ENCODE assay signal across 10 mouse cellular contexts in genomic region chr11:62554934-62555517, GRCm38 (mm10). TPM values are rescaled to one million over a fixed set of nuclear protein-coding genes. Genes with fewer than 3 reads are reported as not detected.
DNase-seq lines count a peak whose midpoint lies in the region; ATAC-seq and TF ChIP-seq lines count a peak whose summit lies in the region.
"Had no signal": no experiment of that assay in that cellular context is flagged by ENCODE, and none has a peak within 500 bp of the region (broad histone marks: within the 10 kb centered on the region; RNA-seq: fewer than 3 reads in every experiment).

No protein-coding gene starts in this region.

- DNase-seq in heart, postnatal 0 days (ENCODE audit: low spot score): no peak
- no peak for DNase-seq in heart, adult 8-10 months (ENCODE audit: low spot score)
- no peak for DNase-seq in embryonic facial prominence, embryonic 11.5 days (ENCODE audit: low spot score)
- peak; percentile 41 for DNase-seq in induced T-regulatory cell, adult 2 months (ENCODE audit: low read depth)
- DNase-seq in frontal cortex, postnatal 36 days (ENCODE audit: low spot score in 2 of 2): no peak
- DNase-seq in natural killer cell, adult 2 months (ENCODE audit: low spot score in 2 of 2): no peak
- DNase-seq in c-Kit-positive CD71-positive TER-119-positive erythroid progenitor cells, embryonic 14.5 days (ENCODE audit: low spot score): no peak
- DNase-seq: cerebellum, adult 18-20 months had no signal

- TF ChIP-seq CTCF in heart, postnatal 0 days (IDR thresholded peaks at IDR 0.05; ENCODE audit: low read depth): no peak

- H3K36me3 ChIP-seq in heart, postnatal 0 days (replicated peaks; ENCODE audit: control insufficient read depth, insufficient read depth, low read length): peaks cover 18% of the 10 kb centered on the region
- H3K36me3 ChIP-seq in embryonic facial prominence, embryonic 11.5 days (replicated peaks; ENCODE audit: control insufficient read depth, insufficient read depth, low read depth, low read length): peaks cover 4% of the 10 kb centered on the region; the same call in 1 of the 2 replicates
- H3K36me3 ChIP-seq in midbrain, embryonic 16.5 days (ENCODE audit: control insufficient read depth, insufficient read depth, low read length): no peaks in the 10 kb centered on the region

- H3K4me3 ChIP-seq in heart, postnatal 0 days (ENCODE audit: low read depth, low read length): no peak overlapping the region
- no peak overlapping the region for H3K4me3 ChIP-seq in embryonic facial prominence, embryonic 11.5 days (ENCODE audit: low read depth, low read length)
- peak overlapping the region; percentile 53; the same call in 1 of the 2 replicates for H3K4me3 ChIP-seq in midbrain, embryonic 16.5 days (ENCODE audit: low read depth, low read length)

- no peak for ATAC-seq in heart, postnatal 0 days (ENCODE audit: insufficient read depth, low read depth)
- no peak for ATAC-seq in embryonic facial prominence, embryonic 11.5 days (replicated peaks; ENCODE audit: insufficient number of reproducible peaks, low FRiP score, low TSS enrichment, low read depth)
- no peak for ATAC-seq in midbrain, embryonic 16.5 days

- no peak overlapping the region for H3K27ac ChIP-seq in heart, postnatal 0 days (ENCODE audit: low read depth)
- no peak overlapping the region for H3K27ac ChIP-seq in embryonic facial prominence, embryonic 11.5 days (replicated peaks; ENCODE audit: low read depth, low read length)
- H3K27ac ChIP-seq in midbrain, embryonic 16.5 days (ENCODE audit: low read length): no peak overlapping the region

- H3K4me1 ChIP-seq in heart, postnatal 0 days (ENCODE audit: control insufficient read depth, insufficient read depth): peaks cover 22% of the 10 kb centered on the region
- H3K4me1 ChIP-seq in embryonic facial prominence, embryonic 11.5 days (ENCODE audit: control insufficient read depth, insufficient read depth, low read length): no peaks in the 10 kb centered on the region; the same call in 1 of the 2 replicates
- peaks cover 33% of the 10 kb centered on the region for H3K4me1 ChIP-seq in midbrain, embryonic 16.5 days (ENCODE audit: control insufficient read depth, insufficient read depth, low read length)

- H3K9ac ChIP-seq in heart, postnatal 0 days (replicated peaks; ENCODE audit: low read depth, low read length): no peak overlapping the region
- H3K9ac ChIP-seq in embryonic facial prominence, embryonic 11.5 days (replicated peaks; ENCODE audit: low read length): no peak overlapping the region
- no peak overlapping the region for H3K9ac ChIP-seq in midbrain, embryonic 16.5 days (ENCODE audit: low read depth, low read length)

- H3K4me2 ChIP-seq in heart, postnatal 0 days (ENCODE audit: low read depth, low read length): peak overlapping the region; percentile 87
- peak overlapping the region; percentile 82; the same call in 1 of the 2 replicates for H3K4me2 ChIP-seq in embryonic facial prominence, embryonic 11.5 days (ENCODE audit: low read depth, low read length)
- peak overlapping the region; percentile 99 for H3K4me2 ChIP-seq in midbrain, embryonic 16.5 days (ENCODE audit: low read length)

- TF ChIP-seq EP300 in heart, postnatal 0 days (IDR thresholded peaks at IDR 0.05; ENCODE audit: low read depth): no peak

- no peaks in the 10 kb centered on the region for H3K27me3 ChIP-seq in heart, postnatal 0 days (ENCODE audit: control insufficient read depth, insufficient read depth, low read length)
- no peaks in the 10 kb centered on the region for H3K27me3 ChIP-seq in embryonic facial prominence, embryonic 11.5 days (ENCODE audit: control insufficient read depth, insufficient read depth, low read length)
- no peaks in the 10 kb centered on the region for H3K27me3 ChIP-seq in midbrain, embryonic 16.5 days (ENCODE audit: control insufficient read depth, insufficient read depth, low read depth, low read length)

- H3K9me3 ChIP-seq in heart, postnatal 0 days (replicated peaks; ENCODE audit: control insufficient read depth, low read length): no peaks in the 10 kb centered on the region
- H3K9me3 ChIP-seq in embryonic facial prominence, embryonic 11.5 days (replicated peaks; ENCODE audit: control insufficient read depth, low read length): no peaks in the 10 kb centered on the region
- H3K9me3 ChIP-seq in midbrain, embryonic 16.5 days (replicated peaks; ENCODE audit: control insufficient read depth, low read length, poor library complexity, severe bottlenecking): no peaks in the 10 kb centered on the region
- H3K9me3 ChIP-seq: G1E had no signal

RNA-seq across cellular contexts. Expression of gene Ubb, which starts 4.1 kb away (rescaled TPM):
- total RNA-seq in heart, postnatal 0 days (2014; rRNA removed; ENCODE audit: low replicate concordance): 704 and 828 TPM in 2 replicates
- 1,871 and 2,053 TPM in 2 replicates for polyA plus RNA-seq in heart, postnatal 0 days (2015; fragmentation: Nextera tagmentation; extraction: Ambion mirVana)
- total RNA-seq in heart, adult 8-10 months (2022): 100 to 1,000 TPM; 692 to 761 (median 719) TPM
- polyA plus RNA-seq in embryonic facial prominence, embryonic 11.5 days (2014; fragmentation: Nextera tagmentation; extraction: Ambion mirVana): 3,780 and 3,916 TPM in 2 replicates
- 4,809 and 4,815 TPM in 2 replicates for polyA plus RNA-seq in midbrain, embryonic 16.5 days (2015; fragmentation: Nextera tagmentation; extraction: Ambion mirVana)

RNA-seq across cellular contexts. Expression of gene Cenpv, which starts 16.0 kb away (rescaled TPM):
- total RNA-seq in heart, postnatal 0 days (2014; rRNA removed; ENCODE audit: low replicate concordance): 19.1 and 111 TPM in 2 replicates
- polyA plus RNA-seq in heart, postnatal 0 days (2015; fragmentation: Nextera tagmentation; extraction: Ambion mirVana): 13.1 and 14.6 TPM in 2 replicates
- 10 to 100 TPM; 21.2 to 27.5 (median 24.5) TPM for total RNA-seq in heart, adult 8-10 months (2022)
- polyA plus RNA-seq in embryonic facial prominence, embryonic 11.5 days (2014; fragmentation: Nextera tagmentation; extraction: Ambion mirVana): 46.2 and 49.8 TPM in 2 replicates
- polyA plus RNA-seq in midbrain, embryonic 16.5 days (2015; fragmentation: Nextera tagmentation; extraction: Ambion mirVana): 51.2 and 54.4 TPM in 2 replicates

RNA-seq across cellular contexts. Expression of gene Trpv2, which starts 19.3 kb away (rescaled TPM):
- 6.4 and 7.7 TPM in 2 replicates for total RNA-seq in heart, postnatal 0 days (2014; rRNA removed; ENCODE audit: low replicate concordance)
- polyA plus RNA-seq in heart, postnatal 0 days (2015; fragmentation: Nextera tagmentation; extraction: Ambion mirVana): 2.6 and 3.0 TPM in 2 replicates
- 1 to 10 TPM; 1.6 to 4.1 (median 1.8) TPM for total RNA-seq in heart, adult 8-10 months (2022)
- 4.2 and 5.2 TPM in 2 replicates for polyA plus RNA-seq in embryonic facial prominence, embryonic 11.5 days (2014; fragmentation: Nextera tagmentation; extraction: Ambion mirVana)
- 43.5 and 43.7 TPM in 2 replicates for polyA plus RNA-seq in midbrain, embryonic 16.5 days (2015; fragmentation: Nextera tagmentation; extraction: Ambion mirVana)
